Mouse (Mus musculus): ENCODE data around the gene Chpt1. TPM values are rescaled to one million over a fixed set of nuclear protein-coding genes. Genes with fewer than 3 reads are reported as not detected.
"Not testable (repeated sequence)": the region's sequence is repeated elsewhere in the genome, so short reads cannot be mapped to it uniquely, and the experiment has no call there.

The Chpt1 gene
- total RNA-seq (2021) = 100 to 1,000 TPM; 304 to 315 TPM

- intact Hi-C loops (cut with DNase I) = loop anchor here (5.0 kb wide), 2 partner anchors 126 to 324 kb away; partner anchors contain the start of genes Dram1, Gnptab and Utp20
- DNase-seq (ENCODE audit: low spot score) = peak; percentile 78
Observed at GRCm38 (mm10) chr10:88503421-88504314, at the start of gene Chpt1. Chpt1 (minus strand) TSS chr10:88504073.

- intact Hi-C loops (cut with DNase I) = loop anchor here (5.0 kb wide), 1 partner anchor 115 kb away; no protein-coding TSS in a partner anchor
- no peak for DNase-seq (ENCODE audit: low spot score)
Observed at GRCm38 (mm10) chr10:88552738-88553137, 48.9 kb upstream of the Chpt1 start.

- intact Hi-C loops (cut with DNase I) = loop anchor here (5.0 kb wide), 1 partner anchor 117 kb away; no protein-coding TSS in a partner anchor
- DNase-seq (ENCODE audit: low spot score) = no peak
Observed at GRCm38 (mm10) chr10:88550225-88550624, 46.4 kb upstream of the Chpt1 start.

DNA sequence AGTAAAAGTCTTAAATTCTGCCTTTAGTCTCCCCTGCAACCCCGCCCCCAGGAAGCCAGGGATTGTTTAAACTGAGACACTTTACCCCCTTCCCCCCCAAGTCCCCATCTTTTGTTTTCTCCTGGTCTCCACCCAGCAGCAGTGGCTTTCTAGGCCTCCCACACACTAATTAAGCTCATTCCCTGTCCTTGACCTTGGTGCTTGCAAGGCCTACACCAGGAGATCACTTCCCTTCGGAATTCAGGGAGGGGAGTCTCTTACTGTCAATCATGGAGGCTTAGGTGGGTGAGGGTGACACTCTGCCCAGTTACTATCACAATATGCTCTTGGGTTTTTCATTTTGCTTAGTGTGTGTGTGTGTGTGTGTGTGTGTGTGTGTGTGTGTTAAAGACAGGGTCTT, 43.8 kb upstream of the Chpt1 start:
- intact Hi-C loops (cut with DNase I) = no loop called here

GRCm38 (mm10) chr10:88530631-88531030, 26.8 kb upstream of the Chpt1 start:
- DNase-seq (ENCODE audit: low spot score) = no peak

More for the DNA sequence above, 43.8 kb upstream of the Chpt1 start:
- DNase-seq (ENCODE audit: low spot score) = no peak

GRCm38 (mm10) chr10:88524016-88524415, 20.1 kb upstream of the Chpt1 start:
- no peak for DNase-seq (ENCODE audit: low spot score)
- intact Hi-C loops (cut with DNase I) = no loop called here

More at GRCm38 (mm10) chr10:88530631-88531030, 26.8 kb upstream of the Chpt1 start:
- intact Hi-C loops (cut with DNase I) = no loop called here

- intact Hi-C loops (cut with DNase I) = no loop called here
- no peak for DNase-seq (ENCODE audit: low spot score)
Observed at GRCm38 (mm10) chr10:88523212-88523611, 19.3 kb upstream of the Chpt1 start.

GRCm38 (mm10) chr10:88522795-88523194, 18.9 kb upstream of the Chpt1 start:
- intact Hi-C loops (cut with DNase I) = no loop called here
- DNase-seq (ENCODE audit: low spot score) = no peak

GRCm38 (mm10) chr10:88515049-88515448, 11.2 kb upstream of the Chpt1 start:
- intact Hi-C loops (cut with DNase I); DNase-seq (ENCODE audit: low spot score): not testable (repeated sequence)

- peak; percentile 31 for DNase-seq (ENCODE audit: low spot score)
- intact Hi-C loops (cut with DNase I) = loop anchor here (5.0 kb wide), 1 partner anchor 213 kb away; no protein-coding TSS in a partner anchor
Observed at GRCm38 (mm10) chr10:88514495-88514894, 10.6 kb upstream of the Chpt1 start.

GRCm38 (mm10) chr10:88513574-88514135, 9.8 kb upstream of the Chpt1 start:
- intact Hi-C loops (cut with DNase I) = loop anchor here (5.0 kb wide), 1 partner anchor 214 kb away; no protein-coding TSS in a partner anchor
- DNase-seq (ENCODE audit: low spot score) = no peak

- no peak for DNase-seq (ENCODE audit: low spot score)
- intact Hi-C loops (cut with DNase I) = loop anchor here (5.0 kb wide), 1 partner anchor 216 kb away; no protein-coding TSS in a partner anchor
Observed at GRCm38 (mm10) chr10:88511355-88511754, 7.5 kb upstream of the Chpt1 start.

DNA sequence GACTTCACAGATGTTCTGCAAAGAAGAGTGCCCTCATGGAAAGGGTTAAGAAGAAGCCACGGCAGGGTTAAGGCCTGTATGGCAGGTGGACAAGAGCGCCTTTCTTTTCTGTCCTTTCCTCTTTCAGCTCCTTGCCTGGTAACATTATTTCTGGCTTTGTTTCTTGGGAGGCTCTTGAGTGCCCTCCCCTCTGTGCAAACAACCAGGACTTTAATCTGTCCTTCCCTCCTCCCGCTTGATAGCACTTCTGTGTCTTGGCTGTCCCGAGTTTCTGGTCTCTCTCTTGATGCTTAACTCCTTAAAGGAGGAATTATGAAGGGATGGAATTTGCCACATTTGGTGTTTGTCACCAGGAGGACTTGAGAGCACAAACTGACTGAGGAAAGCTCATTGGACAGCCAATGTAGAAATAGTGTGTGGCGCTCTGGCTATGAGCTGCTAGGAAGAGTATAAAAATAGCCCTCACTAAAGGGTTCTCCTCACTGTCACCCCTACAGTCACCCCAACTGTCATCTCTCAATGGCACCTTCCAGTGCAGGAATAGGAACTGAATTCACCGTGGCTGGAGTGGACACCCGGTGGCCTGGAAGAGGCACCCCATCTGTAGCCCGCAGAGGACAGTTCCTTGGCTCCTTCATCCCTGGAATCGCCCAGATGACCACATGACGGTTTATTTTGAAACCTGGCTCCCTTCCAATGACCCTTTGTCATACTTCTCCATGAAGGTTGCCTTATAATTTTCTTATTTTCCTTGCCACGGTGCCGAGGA, 6.8 kb upstream of the Chpt1 start:
- peak; percentile 35 for DNase-seq (ENCODE audit: low spot score)
- intact Hi-C loops (cut with DNase I) = loop anchor here (5.0 kb wide), 1 partner anchor 217 kb away; no protein-coding TSS in a partner anchor

DNA sequence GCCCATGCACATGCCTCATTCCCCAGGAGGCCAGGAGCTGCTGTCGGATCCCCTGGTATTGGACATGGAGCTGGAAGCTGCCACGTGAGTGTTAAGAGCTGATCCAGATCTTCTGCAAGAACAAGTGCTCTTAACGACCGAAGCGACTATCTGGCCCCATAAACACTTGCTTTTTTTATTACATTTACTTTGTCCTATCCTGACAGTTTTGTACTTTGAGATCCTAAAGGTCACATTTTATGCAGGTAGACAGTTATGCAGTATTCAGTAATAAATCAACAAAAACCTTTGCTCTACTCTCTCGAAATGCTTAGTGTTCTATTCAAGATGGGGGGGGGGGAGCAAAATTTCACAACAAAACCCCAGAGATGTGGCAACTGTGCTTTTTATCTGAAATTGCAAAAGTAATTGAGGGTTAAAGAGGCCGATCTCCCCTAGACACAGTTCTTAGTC, 3.8 kb upstream of the Chpt1 start:
- DNase-seq (ENCODE audit: low spot score) = no peak
- intact Hi-C loops (cut with DNase I) = no loop called here

GRCm38 (mm10) chr10:88505256-88505655, 1.4 kb upstream of the Chpt1 start:
- intact Hi-C loops (cut with DNase I) = no loop called here
- DNase-seq (ENCODE audit: low spot score) = no peak

DNA sequence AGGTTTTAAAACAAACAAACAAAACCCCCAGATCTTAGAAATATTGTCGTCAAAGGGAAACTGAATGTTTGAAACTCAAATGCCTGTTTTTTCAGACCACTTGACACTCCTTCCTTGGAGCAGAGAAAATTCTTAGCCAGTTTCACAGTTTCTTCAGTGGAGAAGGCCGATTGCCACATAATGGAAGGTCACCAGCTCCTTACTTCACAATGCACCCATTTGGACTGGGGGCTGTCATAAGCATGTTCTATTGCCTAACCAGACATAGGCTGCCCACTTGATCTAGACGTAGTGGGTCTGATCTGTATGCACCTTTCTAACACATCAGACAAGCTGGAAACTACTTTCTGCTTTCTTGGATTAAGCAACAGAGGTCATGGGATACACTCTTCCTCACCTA, 608 bp upstream of the Chpt1 start:
- DNase-seq (ENCODE audit: low spot score) = no peak
- intact Hi-C loops (cut with DNase I) = loop anchor here (5.0 kb wide), 2 partner anchors 127 to 323 kb away; partner anchors contain the start of genes Dram1, Gnptab and Utp20

- intact Hi-C loops (cut with DNase I) = loop anchor here (5.0 kb wide), 2 partner anchors 126 to 324 kb away; partner anchors contain the start of genes Dram1, Gnptab and Utp20
- DNase-seq (ENCODE audit: low spot score) = no peak
Observed at GRCm38 (mm10) chr10:88502919-88503318, 954 bp downstream of the Chpt1 start.

- intact Hi-C loops (cut with DNase I) = loop anchor here (5.0 kb wide), 2 partner anchors 125 to 325 kb away; partner anchors contain the start of genes Dram1, Gnptab and Utp20
- no peak for DNase-seq (ENCODE audit: low spot score)
Observed at GRCm38 (mm10) chr10:88501886-88502765, 1.7 kb downstream of the Chpt1 start.

Data from heart, postnatal 25 days (tissue).